Mouse (Mus musculus) CH12.LX (cell line): ENCODE results near the gene Pik3cg.

Source experiments
- CHD2 ChIP-seq: IDR thresholded peaks from 2 replicates; pipeline ENCODE4 v1.6.1; 2011; ENCODE audit warnings: low read length, improper control_type of control experiment
- CTCF ChIP-seq, 2 experiments: IDR thresholded peaks in 1 of 2; conservative IDR thresholded peaks in 1 of 2; 2 replicates each; pipeline ENCODE4 v1.5.1; 2011 to 2012; ENCODE audit warnings: low read depth in 2 of 2, low read length in 2 of 2, improper control_type of control experiment in 1 of 2, inconsistent platforms in 1 of 2, mild to moderate bottlenecking in 1 of 2, moderate library complexity in 1 of 2
- E2F4 ChIP-seq: IDR thresholded peaks from 2 replicates; pipeline ENCODE4 v1.6.1; 2011; ENCODE audit warnings: low read depth, low read length, improper control_type of control experiment; ENCODE audit not compliant: insufficient replicate concordance
- EP300 ChIP-seq: IDR thresholded peaks from 2 replicates; pipeline ENCODE4 v1.6.1; 2011; ENCODE audit warnings: low read length, improper control_type of control experiment
- KAT2A ChIP-seq: IDR thresholded peaks from 2 replicates; pipeline ENCODE4 v1.6.1; 2012; ENCODE audit warnings: low read length, improper control_type of control experiment, inconsistent platforms; ENCODE audit not compliant: insufficient replicate concordance
- MAFK ChIP-seq: IDR thresholded peaks from 2 replicates; pipeline ENCODE4 v1.6.1; 2011; ENCODE audit warnings: low read length, improper control_type of control experiment; ENCODE audit not compliant: insufficient replicate concordance
- MAX ChIP-seq: IDR thresholded peaks from 2 replicates; pipeline ENCODE4 v1.6.1; 2011; ENCODE audit warnings: low read length, improper control_type of control experiment
- RAD21 ChIP-seq: IDR thresholded peaks from 2 replicates; pipeline ENCODE4 v1.6.1; 2011; ENCODE audit warnings: low read depth, mild to moderate bottlenecking, low read length, improper control_type of control experiment, moderate library complexity
- SMC3 ChIP-seq: IDR thresholded peaks from 2 replicates; pipeline ENCODE4 v1.6.1; 2011; ENCODE audit warnings: low read depth, low read length, improper control_type of control experiment
- TCF12 ChIP-seq: IDR thresholded peaks from 2 replicates; pipeline ENCODE4 v1.6.1; 2014; ENCODE audit warnings: low read depth, mild to moderate bottlenecking, inconsistent platforms, low read length, improper control_type of control experiment
- USF2 ChIP-seq: conservative IDR thresholded peaks from 2 replicates; pipeline ENCODE4 v1.6.1; 2011; ENCODE audit warnings: low read depth, low read length, improper control_type of control experiment
- ZKSCAN1 ChIP-seq: IDR thresholded peaks from 2 replicates; pipeline ENCODE4 v1.6.1; 2012; ENCODE audit warnings: low read depth, inconsistent platforms, low read length, improper control_type of control experiment, borderline replicate concordance

DNA sequence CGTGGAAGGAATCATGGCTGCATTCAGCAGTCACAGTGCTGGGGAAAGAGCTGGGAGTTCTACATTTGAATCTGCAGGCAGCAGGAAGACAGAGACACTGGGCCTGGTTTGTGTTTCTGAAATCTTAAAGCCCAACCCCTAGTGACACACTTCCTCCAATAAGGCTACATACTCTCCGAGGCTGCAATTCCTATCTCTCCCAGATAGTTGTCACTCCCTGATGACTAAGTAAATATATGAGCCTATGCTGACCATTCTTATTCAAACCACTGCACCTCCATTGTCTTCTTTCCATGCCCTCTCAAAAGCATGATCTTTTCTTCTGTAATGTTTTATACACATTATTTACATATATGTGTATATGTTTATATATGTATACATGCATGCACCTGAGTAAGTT is 70.9 kb downstream of the Pik3cg start:
- no peak for TF ChIP-seq E2F4
- TF ChIP-seq CTCF (conservative IDR thresholded peaks at IDR 0.05 in 1 of 2, IDR thresholded peaks at IDR 0.05 in 1 of 2; ENCODE audit: low read depth in 2 of 2, low read length in 2 of 2), result no peak
- no peak for TF ChIP-seq ZKSCAN1
- no peak for TF ChIP-seq MAX
- no peak for TF ChIP-seq CHD2
- no peak for TF ChIP-seq USF2
- TF ChIP-seq TCF12, result no peak
- no peak for TF ChIP-seq KAT2A
- TF ChIP-seq RAD21, result no peak
- TF ChIP-seq EP300, result no peak
- no peak for TF ChIP-seq MAFK
- no peak for TF ChIP-seq SMC3
